Mouse (Mus musculus): ENCODE measurements around the gene Rarres2.

DNA sequence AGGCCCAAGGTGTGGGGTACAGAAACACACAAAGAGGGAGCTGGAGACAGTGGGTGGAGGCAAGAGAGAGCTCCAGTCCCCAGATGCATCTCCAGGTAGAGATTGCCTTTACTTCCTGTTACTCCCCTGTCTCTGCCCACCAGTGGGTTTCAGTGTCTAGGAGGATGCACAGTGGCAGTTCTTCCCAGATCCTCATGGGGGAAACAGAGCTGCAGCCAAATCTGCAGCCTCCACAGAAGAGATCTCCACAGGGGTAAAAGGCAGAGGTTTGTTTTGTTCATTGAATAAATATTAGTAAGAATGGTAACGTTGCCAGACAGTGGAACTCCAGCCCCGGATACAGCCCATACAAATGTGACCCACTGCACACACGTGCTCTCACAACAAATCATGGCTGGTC, 38.1 kb upstream of the Rarres2 start:
- TF ChIP-seq CTCF (IDR thresholded peaks at IDR 0.05; ENCODE audit: control insufficient read depth, insufficient read depth, insufficient replicate concordance, low read depth, low read length) (no peak), POLR2A (IDR thresholded peaks at IDR 0.05; ENCODE audit: control insufficient read depth, low read depth, low read length) (no peak)
